Mouse (Mus musculus) Patski (cell line): Measurements from ENCODE around the gene Aip. TPM values are rescaled to one million over a fixed set of nuclear protein-coding genes. Genes with fewer than 3 reads are reported as not detected.
A peak's percentile ranks its signal among the peaks of the same experiment; 100 is the strongest.
"Not testable (repeated sequence)": the region's sequence is repeated elsewhere in the genome, so short reads cannot be mapped to it uniquely, and the experiment has no call there.

Experiments
- ATAC-seq: fragments of 100-300 bp; one replicate; pipeline ENCODE4 v1.8.0; 2021
- CTCF ChIA-PET: fragments of 350-600 bp; sonication (Branson Sonifier 250); formaldehyde crosslinking; loops from one replicate; lab custom pipeline; 2022; ENCODE audit warnings: inconsistent platforms; lab: Charles Lee
- POLR2A ChIA-PET: fragments of 350-600 bp; sonication (Branson Sonifier 250); formaldehyde crosslinking; loops from one replicate; lab custom pipeline; 2022; ENCODE audit warnings: antibody characterized with exemption, inconsistent platforms; lab: Charles Lee
- DNase-seq: peaks from one replicate; pipeline ENCODE4 v3.0.0-alpha.2; 2011; ENCODE audit warnings: low read depth, low spot score
- H3K27me3 ChIP-seq: fragments of 371-371 bp; one replicate; pipeline ENCODE4 v1.5.1; 2021
- CTCF ChIP-seq: fragments of 100-300 bp; IDR thresholded peaks from one replicate; pipeline ENCODE4 v1.5.1; 2021
- in situ Hi-C: fragments of 300-500 bp; cut with MboI; formaldehyde crosslinking; loops from 3 replicates; pipeline ENCODE4 v1.11.1; 2018; ENCODE audit warnings: low pct_unique_long_range_greater_than_20kb, mixed read lengths
- polyA plus RNA-seq: library from polyadenylated mRNA; unstranded; gene quantifications from one replicate; pipeline ENCODE4 v1.2.3, GENCODE M21; 2021

The Aip gene
- polyA plus RNA-seq, 1 experiment from 2014 or later, result 149 TPM

GRCm38 (mm10) chr19:4124432-4124831 is 1.2 kb downstream of the Aip start:
- ATAC-seq (no peak), DNase-seq (no peak)
- no peak for TF ChIP-seq CTCF
- no peaks in the 10 kb centered on the region for H3K27me3 ChIP-seq
- in situ Hi-C loops, result loop anchor here (5.0 kb wide), 1 partner anchor 78 kb away; the partner anchor contains the start of gene Rad9a
- ChIA-PET CTCF (interaction anchor here (1.0 to 2.4 kb wide), 10 partner anchors 8 to 104 kb away, joined by 3 to 9 read pairs (median 6); partner anchors contain the start of genes Cabp4, Pitpnm1 and Rad9a), POLR2A (interaction anchor here (0.8 to 1.7 kb wide), 2 partner anchors 104 to 122 kb away, joined by 3 to 4 read pairs; no protein-coding TSS in a partner anchor)

GRCm38 (mm10) chr19:4122411-4123370 is 3.0 kb downstream of the Aip start:
- H3K27me3 ChIP-seq, result no peaks in the 10 kb centered on the region
- in situ Hi-C loops, result loop anchor here (5.0 kb wide), 1 partner anchor 80 kb away; the partner anchor contains the start of gene Rad9a
- no peak for ATAC-seq
- no peak for TF ChIP-seq CTCF
- DNase-seq, result no peak
- POLR2A ChIA-PET, result no interaction called here
- CTCF ChIA-PET, result interaction anchor here (1.1 to 2.4 kb wide), 3 partner anchors 23 to 105 kb away, joined by 4 to 11 read pairs (median 6); partner anchors contain the start of gene Pitpnm1

- H3K27me3 ChIP-seq, DNase-seq, ATAC-seq, POLR2A ChIA-PET: not testable (repeated sequence)
- in situ Hi-C loops, result loop anchor here (5.0 kb wide), 1 partner anchor 80 kb away; the partner anchor contains the start of gene Rad9a
- CTCF ChIA-PET, result interaction anchor here (0.8 to 2.4 kb wide), 3 partner anchors 22 to 80 kb away, joined by 3 to 11 read pairs (median 4); partner anchors contain the start of gene Pitpnm1
Measured at GRCm38 (mm10) chr19:4121896-4122295, 3.8 kb downstream of the Aip start.

- CTCF ChIA-PET, result interaction anchor here (0.8 to 2.4 kb wide), 5 partner anchors 8 to 107 kb away, joined by 3 to 11 read pairs (median 4); partner anchors contain the start of gene Pitpnm1
- H3K27me3 ChIP-seq, result no peaks in the 10 kb centered on the region
- DNase-seq (peak; percentile 90), ATAC-seq (peak; percentile 82)
- no peak for TF ChIP-seq CTCF
- POLR2A ChIA-PET, result interaction anchor here (0.8 to 1.2 kb wide), 6 partner anchors 13 to 95 kb away, joined by 3 to 5 read pairs (median 4); partner anchors contain the start of gene Pitpnm1
- in situ Hi-C loops, result loop anchor here (5.0 kb wide), 1 partner anchor 81 kb away; the partner anchor contains the start of gene Rad9a
Measured at GRCm38 (mm10) chr19:4121097-4121805, 4.4 kb downstream of the Aip start.

- no peak for TF ChIP-seq CTCF
- ChIA-PET CTCF (interaction anchor here (1.1 to 2.4 kb wide), 4 partner anchors 9 to 108 kb away, joined by 4 to 11 read pairs (median 6); partner anchors contain the start of gene Pitpnm1), POLR2A (interaction anchor here (0.8 to 1.2 kb wide), 6 partner anchors 14 to 96 kb away, joined by 3 to 5 read pairs (median 4); partner anchors contain the start of gene Pitpnm1)
- no peak for ATAC-seq
- in situ Hi-C loops, result loop anchor here (5.0 kb wide), 1 partner anchor 82 kb away; the partner anchor contains the start of gene Rad9a
- no peak for DNase-seq
- no peaks in the 10 kb centered on the region for H3K27me3 ChIP-seq
Measured at GRCm38 (mm10) chr19:4120496-4120895, 5.2 kb downstream of the Aip start.

- in situ Hi-C loops, result loop anchor here (5.0 kb wide), 1 partner anchor 82 kb away; the partner anchor contains the start of gene Rad9a
- DNase-seq (no peak), ATAC-seq (no peak)
- TF ChIP-seq CTCF, result no peak
- CTCF ChIA-PET, result interaction anchor here (1.3 to 2.4 kb wide), 3 partner anchors 20 to 108 kb away, joined by 4 to 11 read pairs (median 7); partner anchors contain the start of gene Pitpnm1
- POLR2A ChIA-PET, result interaction anchor here (1.0 to 1.2 kb wide), 2 partner anchors 14 to 50 kb away, joined by 3 read pairs; no protein-coding TSS in a partner anchor
- no peaks in the 10 kb centered on the region for H3K27me3 ChIP-seq
Measured at GRCm38 (mm10) chr19:4119716-4120487, 5.8 kb downstream of the Aip start.

- in situ Hi-C loops, result no loop called here
- H3K27me3 ChIP-seq, result no peaks in the 10 kb centered on the region
- DNase-seq (no peak), ATAC-seq (no peak)
- ChIA-PET POLR2A (interaction anchor here (0.6 kb wide), 2 partner anchors 21 to 65 kb away, joined by 3 read pairs; partner anchors contain the start of gene Gpr152), CTCF (no interaction called here)
- no peak for TF ChIP-seq CTCF
Measured at GRCm38 (mm10) chr19:4118350-4118749, 7.3 kb downstream of the Aip start.

GRCm38 (mm10) chr19:4117006-4117405 is 8.7 kb downstream of the Aip start:
- no peaks in the 10 kb centered on the region for H3K27me3 ChIP-seq
- CTCF ChIA-PET, result interaction anchor here (1.3 to 1.7 kb wide), 2 partner anchors 8 to 18 kb away, joined by 4 read pairs; no protein-coding TSS in a partner anchor
- no peak for ATAC-seq
- in situ Hi-C loops, result no loop called here
- POLR2A ChIA-PET, result interaction anchor here (0.6 kb wide), 1 partner anchor 47 kb away, joined by 3 read pairs; no protein-coding TSS in a partner anchor
- DNase-seq, result no peak
- TF ChIP-seq CTCF, result no peak
